Mouse (Mus musculus) cerebellum, adult 2 months (tissue): ENCODE measurements around the gene Haus4. TPM values are rescaled to one million over a fixed set of nuclear protein-coding genes. Genes with fewer than 3 reads are reported as not detected.

Source experiments
- DNase-seq, 2 experiments: peaks; one replicate each; pipeline ENCODE4 v3.0.0; 2021
- H3K27ac ChIP-seq: fragments of 200-500 bp; 2 replicates; pipeline ENCODE4 v1.5.1; 2012; ENCODE audit warnings: low read length, control low read depth, inconsistent platforms; ENCODE audit not compliant: insufficient read depth
- H3K27me3 ChIP-seq: fragments of 200-500 bp; 2 replicates; pipeline ENCODE4 v1.6.1; 2012; ENCODE audit warnings: inconsistent platforms, mild to moderate bottlenecking, low read length, moderate library complexity; ENCODE audit not compliant: control insufficient read depth, insufficient read depth
- H3K4me1 ChIP-seq: fragments of 200-500 bp; 2 replicates; pipeline ENCODE4 v1.6.1; 2011; ENCODE audit warnings: low read length; ENCODE audit not compliant: control insufficient read depth, insufficient read depth
- H3K4me3 ChIP-seq: fragments of 200-500 bp; replicated peaks from 2 replicates; pipeline ENCODE3; 2011; ENCODE audit warnings: mild to moderate bottlenecking, low read depth, low read length, control low read depth; ENCODE audit not compliant: insufficient read depth
- CTCF ChIP-seq: fragments of 200-500 bp; IDR thresholded peaks from 2 replicates; pipeline ENCODE4 v1.5.1; 2011; ENCODE audit warnings: low read depth, mild to moderate bottlenecking, control low read depth, low read length, moderate library complexity, borderline replicate concordance; ENCODE audit not compliant: insufficient read depth
- POLR2A ChIP-seq: fragments of 200-500 bp; IDR thresholded peaks from 2 replicates; pipeline ENCODE4 v1.6.1; 2011; ENCODE audit warnings: low read length, control low read depth, borderline replicate concordance; ENCODE audit not compliant: insufficient read depth
- WGBS: fragments of 180-500 bp; shearing (Covaris S2); methylation state at CpG from one replicate; pipeline ENCODE4 v1.1.7; 2018; 5-methylcytosine and 5-hydroxymethylcytosine counted together
- polyA plus RNA-seq: library from polyadenylated mRNA; depleted of rRNA; stranded (reverse); fragments of >200 nt; gene quantifications from 2 replicates; pipeline ENCODE4 v1.2.3, GENCODE M21; 2012

Gene Haus4
- polyA plus RNA-seq, 1 experiment, result 9.5 TPM

- Histone ChIP-seq H3K4me1 (no peaks in the 10 kb centered on the region), H3K4me3 (no peak overlapping the region), H3K27ac (no peak overlapping the region), H3K27me3 (no peaks in the 10 kb centered on the region)
- 53% methylated on average over 11 of the region's 11 CpGs for whole genome bisulfite sequencing
- no peak for DNase-seq
- TF ChIP-seq POLR2A, result no peak
- no peak for TF ChIP-seq CTCF
These were observed 13.6 kb downstream of the Haus4 start for GRCm38 (mm10) chr14:54540771-54541170.

DNA sequence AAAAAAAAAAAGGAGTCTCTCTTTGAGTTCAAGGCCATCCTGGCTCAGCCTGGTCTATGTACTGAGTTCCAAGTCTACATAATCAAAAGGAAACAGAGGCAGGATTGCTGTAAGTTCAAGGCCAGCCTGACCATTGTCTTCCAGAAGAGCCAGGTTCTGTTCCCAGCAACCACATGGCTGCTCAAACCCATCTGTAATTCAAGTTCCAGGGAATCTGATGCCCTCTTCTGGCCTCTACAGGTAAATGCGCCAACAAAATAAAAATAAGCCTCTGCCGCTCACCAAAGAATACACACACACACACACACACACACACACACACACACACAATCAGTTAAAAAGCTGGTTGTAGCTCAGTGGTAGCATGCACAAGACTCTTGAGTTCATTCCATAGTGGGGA is 15.8 kb downstream of the Haus4 start:
- H3K27me3 ChIP-seq, result no peaks in the 10 kb centered on the region
- no peaks in the 10 kb centered on the region for H3K4me1 ChIP-seq
- DNase-seq, result no peak
- WGBS, result 87% methylated on average over 2 of the region's 2 CpGs
- no peak overlapping the region for H3K27ac ChIP-seq
- H3K4me3 ChIP-seq, result no peak overlapping the region
- TF ChIP-seq POLR2A (no peak), CTCF (no peak)

DNA sequence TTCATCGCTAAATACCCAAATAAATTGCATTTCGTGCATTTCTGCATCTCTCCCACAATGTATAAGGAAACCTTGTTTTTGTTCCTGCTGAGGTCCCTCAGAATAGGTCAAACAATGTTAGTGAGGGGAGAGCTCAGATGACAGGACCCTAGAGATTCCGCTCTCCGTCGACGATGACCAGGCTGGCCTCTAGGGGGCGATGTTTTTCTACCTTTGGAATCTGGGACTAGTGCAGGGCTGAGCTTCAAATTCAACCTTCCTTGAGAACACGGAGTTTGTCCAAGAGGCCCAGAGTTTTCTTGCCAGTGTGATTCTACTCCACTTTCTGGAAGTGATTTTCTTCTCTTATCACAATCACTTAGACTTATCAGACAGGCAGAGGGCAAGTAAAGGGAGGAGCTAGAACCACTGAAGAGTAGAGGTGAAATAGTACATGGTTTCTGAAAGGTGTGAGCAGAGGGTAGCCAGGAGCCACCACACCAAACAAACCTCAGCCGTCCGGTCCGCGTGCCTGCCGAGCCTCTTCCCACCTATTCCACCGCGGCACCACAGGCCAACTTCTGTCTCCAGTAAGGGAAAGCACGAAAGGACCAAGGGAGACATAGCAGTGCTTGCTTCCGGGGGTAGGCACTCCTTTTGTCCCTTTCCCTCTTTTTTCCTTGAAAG is 25.8 kb downstream of the Haus4 start:
- WGBS, result 20% methylated on average over 17 of the region's 17 CpGs
- Histone ChIP-seq H3K4me3 (no peak overlapping the region), H3K4me1 (no peaks in the 10 kb centered on the region; the same call in 1 of the 2 replicates), H3K27ac (no peak overlapping the region), H3K27me3 (no peaks in the 10 kb centered on the region)
- DNase-seq, result peak; percentile 78 to 88
- TF ChIP-seq POLR2A, result no peak
- TF ChIP-seq CTCF, result peak; percentile 85

DNA sequence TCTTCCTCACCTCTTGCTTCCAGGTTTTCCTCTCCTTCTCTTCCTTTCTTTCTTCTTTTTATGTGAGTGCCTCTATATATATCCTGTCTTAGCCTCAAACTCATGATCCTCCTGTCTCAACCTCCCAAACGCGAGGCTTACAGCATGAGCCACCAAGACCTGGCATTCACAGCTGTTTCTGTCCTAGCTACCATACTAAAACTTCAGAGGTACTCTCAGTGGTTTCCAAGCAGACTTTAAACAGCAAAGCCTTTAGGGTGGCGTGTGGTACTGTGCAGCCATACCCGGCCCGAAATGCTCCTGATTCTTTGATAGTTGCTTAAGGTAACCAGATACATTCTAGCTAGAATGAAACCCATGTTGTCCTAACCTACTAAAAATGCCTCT is 26.4 kb downstream of the Haus4 start:
- TF ChIP-seq POLR2A, result no peak
- no peak for TF ChIP-seq CTCF
- Histone ChIP-seq H3K27ac (no peak overlapping the region), H3K4me3 (peak overlapping the region; percentile 67), H3K4me1 (no peaks in the 10 kb centered on the region; the same call in 1 of the 2 replicates), H3K27me3 (no peaks in the 10 kb centered on the region)
- DNase-seq, result peak; percentile 16 to 23
- 25% methylated on average over 5 of the region's 5 CpGs for WGBS

DNA sequence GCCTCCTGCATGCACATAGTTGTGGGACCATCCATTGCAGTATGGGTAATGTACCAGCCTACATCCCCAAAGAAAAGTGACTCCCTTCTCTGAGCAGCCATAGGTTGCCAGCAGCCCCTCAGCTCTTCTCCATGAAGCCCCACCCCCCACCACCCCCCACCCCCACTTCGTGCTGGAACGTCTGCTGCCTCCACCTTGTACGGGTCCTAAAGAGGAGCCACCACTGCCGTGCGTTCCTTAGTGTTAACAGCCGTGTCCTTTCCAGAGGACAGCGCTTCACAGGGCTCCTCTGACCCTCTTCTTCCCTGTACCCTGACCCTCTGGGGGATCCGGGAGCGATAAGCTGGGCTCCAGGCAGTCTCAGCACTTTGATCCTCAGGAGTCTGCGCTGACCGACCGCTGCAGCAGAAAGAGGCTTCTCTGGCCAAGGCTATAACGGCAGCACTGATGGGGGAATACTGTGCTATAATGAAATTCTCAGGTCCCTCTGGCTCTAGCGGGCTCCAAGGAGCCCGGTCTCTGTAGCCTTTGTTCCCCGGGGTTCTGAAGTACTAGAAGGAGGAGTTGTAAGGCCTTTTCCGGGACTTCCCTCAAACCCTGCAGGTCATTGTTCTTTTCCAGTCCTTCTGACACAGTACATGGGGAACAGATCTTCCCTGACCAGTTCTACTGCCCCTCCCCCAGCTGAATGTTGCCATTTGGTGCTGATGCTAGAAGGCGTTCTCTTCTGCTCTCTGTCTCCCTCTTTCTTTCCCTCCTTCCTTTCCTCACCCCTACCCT is 27.0 kb downstream of the Haus4 start:
- Histone ChIP-seq H3K27ac (peak overlapping the region; percentile 54), H3K4me1 (no peaks in the 10 kb centered on the region; the same call in 1 of the 2 replicates), H3K27me3 (no peaks in the 10 kb centered on the region), H3K4me3 (peak overlapping the region; percentile 67)
- WGBS, result under 1% methylated on average over 18 of the region's 18 CpGs
- DNase-seq, result peak; percentile 70 to 73
- TF ChIP-seq POLR2A, result peak; percentile 17; the same call in 1 of the 2 replicates
- TF ChIP-seq CTCF, result 0 out of 2 replicates have a peak, but pooled peaks have one; percentile 0

- Histone ChIP-seq H3K4me1 (no peaks in the 10 kb centered on the region; the same call in 1 of the 2 replicates), H3K27ac (no peak overlapping the region), H3K27me3 (no peaks in the 10 kb centered on the region), H3K4me3 (no peak overlapping the region)
- WGBS, result 25% methylated on average over 6 of the region's 6 CpGs
- no peak for DNase-seq
- TF ChIP-seq POLR2A (no peak), CTCF (no peak)
These were observed 30.8 kb downstream of the Haus4 start for GRCm38 (mm10) chr14:54523600-54523999.

DNA sequence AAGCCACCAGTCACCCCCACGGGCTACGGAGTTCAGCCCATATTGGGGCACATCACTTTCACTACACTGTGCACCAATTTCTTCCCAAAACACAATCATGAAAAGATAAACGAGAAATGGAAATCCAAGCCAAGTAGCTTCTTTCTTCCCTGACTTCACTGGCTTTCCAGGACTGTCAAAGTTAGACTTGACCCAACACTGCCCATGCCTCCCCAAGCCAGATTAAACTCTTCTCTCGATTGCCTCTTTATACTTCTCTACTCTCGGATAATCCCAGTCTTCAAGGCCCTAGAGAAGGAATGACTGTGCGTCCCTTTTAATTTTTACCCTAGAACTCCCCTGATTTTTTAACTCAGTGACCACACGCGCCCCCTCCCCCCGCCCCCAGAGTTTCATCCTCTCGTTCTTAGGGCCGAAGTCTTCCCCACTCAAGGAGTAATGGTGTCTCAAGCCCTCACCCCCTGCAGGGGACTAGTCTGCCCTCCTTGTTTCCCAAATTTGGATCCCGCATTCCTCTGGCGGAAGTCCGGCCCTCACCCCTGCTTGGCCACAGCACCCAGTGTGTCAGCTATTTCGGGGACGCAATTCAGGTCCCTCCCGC is 37.6 kb downstream of the Haus4 start:
- 0 out of 2 replicates have a peak overlapping the region, but pooled peaks have one; percentile 15 for H3K27ac ChIP-seq
- H3K4me1 ChIP-seq, result no peaks in the 10 kb centered on the region
- no peaks in the 10 kb centered on the region for H3K27me3 ChIP-seq
- no peak for TF ChIP-seq POLR2A
- H3K4me3 ChIP-seq, result peak overlapping the region; percentile 82
- DNase-seq, result peak in 1 of 2 experiments; percentile 26
- 2% methylated on average over 17 of the region's 17 CpGs for WGBS
